Mouse (Mus musculus) lung, postnatal 0 days (tissue): ENCODE measurements at regions not wholly inside any gene's neighbourhood (a gene's known extent, or its start where the extent isn't known, plus 50 kb on each side); places are given as distances from the start of the nearest gene placed in this dataset.

ENCODE experiments used
- CTCF ChIP-seq: IDR thresholded peaks from 2 replicates; pipeline ENCODE4 v1.5.1; 2016; ENCODE audit warnings: antibody characterized with exemption, mild to moderate bottlenecking
- EP300 ChIP-seq: IDR thresholded peaks from 2 replicates; pipeline ENCODE4 v1.6.1; 2016; ENCODE audit warnings: antibody characterized with exemption, mild to moderate bottlenecking, control low read depth

- TF ChIP-seq CTCF, result no peak
- no peak for TF ChIP-seq EP300
Observed at GRCm38 (mm10) chr15:5579559-5579958, 335.6 kb upstream of the Ptger4 start.
